Mouse (Mus musculus) urinary bladder, postnatal 25 days (tissue): ENCODE data around the gene Nudcd3.

Experiments
- DNase-seq: peaks from one replicate; pipeline ENCODE4 v3.0.0; 2022; ENCODE audit warnings: low spot score

Gene Nudcd3

DNA sequence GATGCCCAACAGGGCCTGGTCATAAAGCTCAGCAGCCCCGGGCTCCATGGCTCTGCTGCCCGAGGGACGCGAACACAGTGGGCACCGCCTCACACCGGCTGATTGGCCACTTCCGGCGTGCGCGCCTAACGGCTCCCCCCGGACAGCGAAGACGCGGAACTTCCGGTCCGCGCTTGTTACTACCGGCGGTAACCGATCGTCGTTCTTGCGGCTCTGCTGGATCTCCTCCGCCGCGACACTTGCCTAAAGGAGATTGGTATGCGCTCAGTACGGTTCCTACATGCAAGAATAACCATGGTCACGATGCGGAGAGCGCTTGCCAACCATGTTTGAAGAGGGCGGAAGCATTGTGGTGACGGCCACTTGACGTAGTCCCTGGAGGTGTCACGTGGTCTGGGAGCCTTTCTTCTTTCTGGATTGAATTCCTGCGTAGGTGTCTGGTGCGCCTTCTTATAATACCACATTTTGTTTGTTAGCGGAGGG lies at the start of gene Nudcd3:
Gene Nudcd3 (minus strand): TSS at position 329 of the 483 bp plus-strand sequence.
- peak; percentile 84 for DNase-seq

DNA sequence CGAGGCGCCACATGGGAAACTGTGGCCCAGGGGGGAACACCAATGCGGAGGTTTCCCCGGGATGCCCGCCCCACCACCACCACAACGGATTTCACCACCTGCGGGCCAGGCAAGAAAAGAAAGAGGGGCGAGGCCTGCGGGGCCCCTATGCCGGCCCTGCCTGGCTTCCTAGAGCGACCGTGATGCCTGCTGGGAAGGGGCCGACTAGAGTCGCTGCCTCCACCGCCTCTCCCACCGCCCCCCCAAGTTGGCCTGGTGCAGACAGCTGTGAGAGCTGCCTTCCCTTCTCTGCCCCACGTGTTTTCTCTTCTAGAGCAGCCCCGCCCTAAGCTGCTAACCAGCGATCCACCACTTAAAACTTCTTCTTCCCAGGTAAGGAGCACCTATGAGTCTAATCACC lies 44.5 kb upstream of the Nudcd3 start:
- DNase-seq = no peak

DNA sequence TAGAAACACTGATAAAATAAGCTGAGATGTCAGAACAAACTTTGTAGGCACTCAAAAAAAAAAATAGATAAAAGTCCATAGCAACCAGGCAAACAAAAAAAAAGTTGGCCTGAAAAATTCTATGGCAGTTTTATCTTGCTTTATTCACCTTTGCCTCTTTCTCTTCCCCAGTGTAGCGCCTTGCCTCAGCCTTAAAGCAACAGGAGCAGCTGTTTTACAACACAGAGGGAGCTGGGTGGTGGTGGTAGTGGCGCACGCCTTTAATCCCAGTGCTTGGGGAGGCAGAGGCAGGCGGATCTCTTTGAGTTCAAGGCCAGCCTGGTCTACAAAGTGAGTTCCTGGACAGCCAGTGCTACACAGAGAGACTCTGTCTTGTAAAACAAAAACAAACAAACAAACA lies 32.8 kb upstream of the Nudcd3 start:
- DNase-seq = no peak

DNA sequence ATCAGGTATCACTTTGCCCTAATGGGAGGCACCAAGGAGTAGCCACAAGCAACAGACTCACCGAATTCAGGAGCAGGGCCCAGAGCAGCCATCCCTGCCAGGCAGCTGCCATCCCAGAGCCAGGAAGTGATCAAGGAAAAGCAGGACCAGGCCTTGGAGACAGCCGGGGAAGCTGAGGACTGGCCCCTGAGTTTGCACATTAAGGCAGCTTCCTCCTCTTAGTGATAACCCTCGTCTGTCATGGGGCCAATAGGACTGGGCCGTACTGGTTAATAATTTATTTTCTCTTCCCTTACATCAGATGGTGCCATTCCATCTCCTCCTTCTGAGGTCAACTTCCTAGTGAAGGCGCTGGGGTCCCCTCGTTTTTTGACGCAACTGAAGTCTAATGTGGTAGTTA lies 29.8 kb upstream of the Nudcd3 start, which contains the start of gene Npc1l1:
Gene Npc1l1 (minus strand): TSS at position 132 of the 400 bp plus-strand sequence.
- no peak for DNase-seq

DNA sequence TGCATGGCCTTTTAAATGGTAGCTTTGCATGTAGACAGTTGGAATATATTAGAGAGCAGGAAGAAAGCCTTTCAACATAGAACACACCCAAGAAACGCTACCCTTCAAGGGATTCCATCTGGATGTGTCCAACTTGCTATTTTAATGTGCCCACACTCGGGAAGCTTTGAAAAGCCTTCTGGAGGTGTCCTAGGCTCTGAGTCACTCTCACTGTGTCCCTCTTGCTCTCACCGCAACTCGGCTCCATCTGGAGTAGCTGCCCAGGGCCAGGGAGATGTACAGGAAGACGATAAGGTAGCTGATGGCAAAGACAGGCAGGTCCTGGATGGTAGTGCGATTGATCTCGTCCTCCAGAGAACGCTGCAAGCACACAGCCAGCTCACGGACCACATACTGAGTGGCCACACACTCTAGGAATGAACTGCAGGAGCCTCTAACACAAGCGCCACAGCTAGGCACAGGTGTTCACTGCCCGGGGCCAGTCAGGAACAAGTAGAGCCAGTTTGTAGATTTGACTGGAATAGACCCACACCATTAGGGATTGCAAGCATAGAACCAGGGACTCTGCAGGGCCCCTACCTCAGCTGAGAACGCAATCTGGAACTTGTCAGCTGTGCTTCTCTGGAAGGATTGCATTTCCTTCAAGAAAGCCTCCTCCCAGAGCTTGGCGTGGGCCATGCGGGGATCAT lies 24.5 kb upstream of the Nudcd3 start:
- DNase-seq = no peak

DNA sequence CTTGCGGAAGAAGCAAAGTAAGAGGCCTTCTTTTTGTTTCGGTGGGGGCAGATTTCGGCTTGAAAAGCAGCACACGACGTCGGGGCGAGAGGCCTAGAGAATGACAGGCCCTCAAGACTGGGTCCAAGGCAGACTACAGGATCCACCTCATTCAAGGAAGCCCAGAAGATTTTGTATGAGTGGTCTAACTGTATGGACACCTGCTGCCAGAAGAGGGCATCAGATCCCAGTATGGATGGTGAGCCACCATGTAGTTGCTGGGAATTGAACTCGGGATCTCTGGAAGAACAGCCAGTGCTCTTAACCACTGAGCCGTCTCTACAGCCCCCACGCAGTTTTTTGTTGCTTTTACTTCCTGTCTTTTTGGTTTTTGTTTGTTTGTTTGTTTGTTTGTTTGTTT lies 22.0 kb upstream of the Nudcd3 start:
- no peak for DNase-seq

DNA sequence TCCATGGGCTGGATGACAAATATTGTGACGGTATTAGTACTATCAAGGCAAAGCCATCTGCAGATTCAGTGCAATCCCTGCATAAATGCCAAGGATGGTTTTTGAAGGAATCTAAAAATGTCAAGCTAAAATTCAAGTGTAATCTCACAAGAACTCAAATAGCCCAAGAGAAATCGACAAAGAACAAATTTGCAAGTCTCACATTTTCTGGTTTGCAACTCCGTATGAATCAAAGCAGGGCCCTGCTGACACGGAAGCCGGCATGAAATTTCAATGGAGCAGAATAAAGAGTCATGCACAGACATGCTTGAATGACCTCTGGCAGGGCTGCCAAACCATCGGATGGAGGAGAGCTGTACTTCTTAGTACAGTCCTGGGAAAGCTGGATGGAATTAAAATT lies 19.8 kb upstream of the Nudcd3 start:
- DNase-seq = no peak

DNA sequence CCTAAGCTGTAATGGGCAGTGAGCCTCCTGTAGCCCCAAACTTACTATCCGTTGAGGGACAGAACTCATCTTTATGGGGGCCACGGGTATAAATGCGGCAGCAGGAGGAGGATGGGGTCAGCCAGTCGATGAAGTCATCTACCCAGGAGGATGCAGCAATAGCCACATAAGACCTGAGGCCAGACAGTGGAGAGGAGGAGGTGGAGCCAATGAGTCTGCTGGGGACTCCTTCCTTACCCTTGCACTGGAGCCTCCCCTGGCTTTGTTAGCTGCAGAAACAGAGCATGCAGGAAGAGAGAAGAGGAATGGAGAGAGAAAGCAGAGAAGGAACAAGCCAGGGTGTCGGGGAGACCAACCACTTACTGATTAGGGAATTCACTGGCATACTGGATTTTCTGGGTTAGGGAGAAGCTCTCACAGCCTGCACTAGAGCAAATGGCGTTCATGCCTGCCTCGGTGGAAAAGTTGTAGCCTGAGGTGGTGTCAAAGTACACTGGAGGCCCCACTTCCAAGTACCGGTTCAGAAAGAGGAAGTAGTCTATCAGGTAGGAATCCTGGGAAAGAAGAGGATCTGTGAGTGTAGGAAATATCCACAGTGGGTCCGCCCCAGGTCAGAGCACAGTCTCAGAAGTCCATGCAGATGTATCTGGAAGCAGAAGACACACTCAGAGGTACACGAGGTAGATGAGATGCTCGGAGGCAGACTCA lies 18.1 kb upstream of the Nudcd3 start:
- no peak for DNase-seq

DNA sequence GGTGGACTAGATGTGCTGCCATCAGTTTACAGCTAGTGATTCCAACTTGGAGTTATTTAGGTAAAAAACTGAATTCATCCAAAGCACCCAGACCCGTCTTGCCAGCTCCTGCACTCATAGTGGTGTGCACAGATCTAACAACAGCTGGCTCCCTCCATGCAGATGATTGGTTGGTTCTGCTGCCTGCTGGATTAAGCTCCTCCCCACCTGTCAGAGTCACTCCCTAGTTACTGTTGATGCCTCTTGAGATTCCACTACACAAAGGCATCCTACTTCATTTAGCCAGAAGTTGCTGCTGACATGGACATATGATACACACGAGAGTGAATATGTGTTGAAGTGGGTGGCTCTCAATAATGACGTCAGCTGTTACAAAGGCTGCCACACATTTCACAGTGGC lies 16.6 kb upstream of the Nudcd3 start:
- no peak for DNase-seq

DNA sequence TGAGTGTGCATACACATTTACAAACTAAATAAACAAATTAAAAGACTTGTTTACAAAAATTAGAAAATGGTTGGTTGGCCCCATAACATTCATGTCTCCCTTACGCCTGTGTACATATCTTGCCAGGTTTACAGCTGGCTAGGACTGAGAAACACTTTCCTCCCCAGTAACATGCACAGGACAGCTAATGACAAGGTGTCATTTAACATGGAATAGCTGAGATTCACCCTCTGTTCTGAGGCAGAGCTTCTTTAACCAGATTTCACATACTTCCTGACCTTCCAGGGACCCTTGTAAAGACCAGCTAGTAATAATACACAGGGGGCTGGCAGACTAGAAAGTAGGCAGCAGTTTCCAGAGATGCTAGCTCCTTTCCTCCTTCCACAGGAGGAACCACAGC lies 7.9 kb upstream of the Nudcd3 start:
- no peak for DNase-seq

DNA sequence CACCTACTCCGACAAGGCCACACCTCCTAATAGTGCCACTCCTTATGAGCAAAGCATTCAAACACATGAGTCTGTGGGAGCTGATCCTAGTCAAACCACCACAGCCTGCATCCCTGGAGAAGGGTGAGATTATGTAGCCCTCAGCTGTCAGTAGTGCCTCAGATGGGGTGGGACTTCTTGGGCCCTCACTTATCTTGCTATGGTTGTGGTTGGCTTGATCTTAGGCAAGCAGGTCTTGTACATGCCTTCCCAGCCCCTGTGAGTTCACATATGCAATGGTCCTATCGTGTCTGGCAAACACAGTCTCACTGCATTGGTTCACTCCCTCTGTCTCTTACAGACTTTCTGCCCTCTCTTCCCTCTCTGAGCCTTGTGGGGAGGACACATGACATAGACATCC lies 6.9 kb upstream of the Nudcd3 start:
- DNase-seq = no peak

DNA sequence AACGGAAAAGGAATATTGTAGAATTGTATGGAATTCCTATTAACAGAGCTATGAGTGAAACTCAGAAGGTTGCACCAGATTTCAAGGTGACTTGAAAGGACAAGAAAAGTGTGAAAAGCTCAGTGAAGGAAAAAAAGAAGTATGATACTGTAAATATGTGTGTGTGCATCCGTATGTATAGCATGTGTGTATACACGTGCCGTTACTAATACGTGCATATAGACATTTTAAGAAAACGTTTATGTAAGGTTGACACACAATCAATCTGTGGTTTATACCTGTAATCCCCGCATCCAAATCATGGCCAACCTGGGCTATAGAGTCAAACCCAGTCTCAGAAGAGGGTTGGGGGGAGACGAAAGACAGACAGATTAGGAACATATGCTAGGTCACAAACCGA lies 355 bp upstream of the Nudcd3 start:
- DNase-seq = no peak

DNA sequence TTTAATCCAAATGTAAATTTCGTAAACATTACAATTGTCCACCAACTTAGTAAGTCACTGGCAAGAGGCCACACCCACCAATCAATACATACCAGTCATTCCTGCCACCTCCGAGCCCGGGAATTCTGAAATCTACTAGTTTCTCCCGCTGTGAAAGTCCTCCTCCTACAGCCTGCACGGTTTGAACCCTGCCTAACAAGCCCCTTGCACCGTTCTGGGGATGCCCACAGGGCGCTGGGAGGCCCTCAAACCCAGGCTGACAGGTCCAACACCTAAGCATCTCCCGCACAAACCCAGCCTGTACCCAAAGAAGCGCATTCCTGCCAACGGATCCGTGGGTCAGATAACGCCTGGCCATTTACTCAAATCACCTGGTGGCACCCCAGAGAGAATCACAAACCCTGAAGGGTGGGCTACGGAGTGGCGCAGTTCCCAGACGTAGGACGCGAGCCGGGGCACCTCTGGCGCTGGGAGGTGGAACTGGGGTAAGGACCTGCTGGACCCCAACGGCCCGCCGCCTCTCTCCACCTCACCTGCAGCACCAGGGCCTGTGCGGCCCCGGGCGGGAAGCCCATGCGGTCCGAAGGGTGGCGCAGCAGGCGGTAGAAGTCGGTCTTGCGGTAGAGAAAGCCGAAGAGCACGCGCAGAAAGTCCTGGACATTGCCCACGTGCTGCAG lies 667 bp downstream of the Nudcd3 start, which contains the start of gene A730071L15Rik:
Gene A730071L15Rik (plus strand): TSS at position 620 of the 677 bp plus-strand sequence.
- no peak for DNase-seq

DNA sequence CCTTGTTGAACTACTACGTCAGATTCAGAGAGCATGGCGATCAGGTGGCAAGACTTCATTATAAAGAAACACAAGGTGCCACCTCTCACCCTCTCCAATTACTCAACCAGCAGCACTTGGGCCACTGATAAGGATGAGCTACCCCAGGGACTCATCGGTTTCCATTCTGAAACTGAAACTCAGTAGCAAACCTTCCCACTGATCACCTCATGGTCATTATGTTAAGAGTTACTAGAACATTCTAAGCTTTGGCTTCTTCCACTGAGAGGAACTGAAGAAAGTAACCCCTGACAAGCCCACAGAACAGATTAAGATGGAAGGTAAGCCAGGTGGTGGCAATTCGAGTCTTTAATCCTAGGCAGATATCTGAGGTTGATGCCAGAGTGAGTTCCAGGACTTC lies 1.8 kb downstream of the Nudcd3 start:
- DNase-seq = no peak

DNA sequence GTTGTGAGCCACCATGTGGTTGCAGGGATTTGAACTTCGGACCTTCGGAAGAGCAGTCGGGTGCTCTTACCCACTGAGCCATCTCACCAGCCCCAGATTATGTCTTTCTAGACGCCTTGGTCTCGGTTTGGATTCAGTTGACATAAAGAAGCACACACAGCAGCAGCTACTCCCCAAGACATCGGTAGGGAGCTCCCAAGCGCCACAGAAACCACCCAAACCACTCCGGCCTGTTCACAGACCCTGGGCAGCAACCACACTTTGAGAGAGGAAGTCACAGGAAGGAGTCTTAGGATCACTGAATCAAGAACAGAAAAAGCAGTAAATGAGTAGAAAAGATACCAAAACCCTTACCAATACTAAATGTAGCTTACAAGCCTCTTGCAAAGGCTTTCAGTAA lies 3.4 kb downstream of the Nudcd3 start:
- DNase-seq = no peak

DNA sequence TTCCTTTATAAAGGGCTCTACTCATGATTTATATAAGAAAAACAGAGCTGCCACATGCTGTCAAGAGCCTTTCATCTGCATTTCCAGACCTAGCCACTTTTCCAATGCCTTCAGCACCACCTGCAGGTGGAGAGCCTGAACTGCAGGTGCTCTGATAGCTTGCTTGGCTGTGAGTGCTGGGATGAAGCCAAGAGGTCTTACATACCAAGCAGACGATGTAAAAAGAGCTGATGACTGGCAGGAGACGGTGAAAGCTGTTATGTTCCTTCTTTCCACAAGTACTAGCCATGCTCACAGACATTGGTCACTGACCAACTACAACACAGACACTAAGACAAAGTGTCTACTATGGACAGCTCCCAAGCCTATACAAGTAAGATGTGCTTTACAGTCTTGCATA lies 12.3 kb downstream of the Nudcd3 start:
- peak; percentile 79 for DNase-seq

DNA sequence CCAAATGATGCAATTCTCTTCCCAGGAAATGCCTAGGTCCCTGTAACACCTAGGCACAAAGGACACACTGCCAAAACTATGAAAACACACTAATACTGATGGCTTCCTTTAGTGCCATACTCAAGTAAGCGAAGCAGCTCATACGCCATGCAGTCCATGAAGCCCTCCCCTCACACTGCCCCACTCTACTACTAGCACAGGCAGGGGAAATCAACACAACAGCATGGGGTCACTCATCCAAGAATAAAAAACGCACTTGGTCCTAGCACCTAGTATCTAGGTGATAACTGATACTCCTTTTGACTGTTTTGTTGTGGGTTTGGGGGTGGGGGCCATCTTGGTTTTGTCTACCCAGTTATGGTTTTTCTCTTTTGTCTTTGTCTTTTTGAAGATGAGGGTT lies 12.8 kb downstream of the Nudcd3 start:
- no peak for DNase-seq

DNA sequence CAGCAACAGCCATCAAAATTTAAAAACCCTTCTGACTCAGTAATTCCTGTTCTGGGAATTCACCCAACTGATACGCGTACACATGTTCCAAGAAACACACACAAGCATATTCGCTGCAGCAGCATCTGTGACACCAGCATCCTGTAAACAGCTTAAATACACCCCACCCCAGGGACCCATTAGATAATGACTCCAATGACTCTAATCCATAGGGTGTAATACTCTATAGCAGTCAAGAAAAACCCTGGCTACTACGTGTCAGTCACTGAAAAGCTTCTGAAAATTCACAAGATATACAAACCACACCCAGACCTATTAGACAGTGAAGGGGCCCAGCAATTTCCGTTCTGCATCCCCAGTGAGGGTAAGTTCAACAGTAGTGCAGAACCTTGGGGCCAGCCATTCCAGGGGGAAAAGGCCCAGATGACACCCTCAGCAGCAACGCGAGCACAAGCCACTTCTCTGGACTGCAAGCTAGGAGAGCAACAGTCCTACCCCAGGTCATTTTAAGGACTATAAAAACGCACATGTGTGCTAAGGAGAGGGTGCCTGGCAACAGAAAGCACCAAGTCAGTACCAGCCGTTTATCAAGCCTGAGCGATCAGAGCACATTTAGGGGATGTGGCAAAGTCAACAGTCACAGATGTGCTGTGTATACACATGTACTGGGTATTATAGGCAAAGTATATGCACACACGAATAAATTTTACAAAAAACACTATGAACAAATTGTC lies 15.8 kb downstream of the Nudcd3 start:
- DNase-seq = no peak

DNA sequence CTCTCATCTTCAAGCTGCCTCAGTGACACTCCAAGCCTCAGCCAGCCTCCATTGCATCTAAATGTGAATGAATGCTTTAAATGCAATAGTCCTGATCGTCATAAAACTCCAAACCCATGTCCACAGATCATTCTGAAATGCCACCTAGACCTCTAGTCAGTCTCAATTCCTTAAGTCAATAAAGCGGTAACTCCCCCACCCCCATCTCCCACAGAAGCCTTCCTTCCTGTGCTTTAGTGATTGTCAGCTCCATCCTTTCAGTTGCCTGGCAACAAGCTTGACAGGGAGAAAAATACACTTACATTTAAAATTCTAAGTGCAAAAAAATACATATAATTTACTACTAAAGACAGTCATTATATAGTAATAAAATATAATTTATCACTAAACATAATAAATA lies 17.0 kb downstream of the Nudcd3 start:
- no peak for DNase-seq

DNA sequence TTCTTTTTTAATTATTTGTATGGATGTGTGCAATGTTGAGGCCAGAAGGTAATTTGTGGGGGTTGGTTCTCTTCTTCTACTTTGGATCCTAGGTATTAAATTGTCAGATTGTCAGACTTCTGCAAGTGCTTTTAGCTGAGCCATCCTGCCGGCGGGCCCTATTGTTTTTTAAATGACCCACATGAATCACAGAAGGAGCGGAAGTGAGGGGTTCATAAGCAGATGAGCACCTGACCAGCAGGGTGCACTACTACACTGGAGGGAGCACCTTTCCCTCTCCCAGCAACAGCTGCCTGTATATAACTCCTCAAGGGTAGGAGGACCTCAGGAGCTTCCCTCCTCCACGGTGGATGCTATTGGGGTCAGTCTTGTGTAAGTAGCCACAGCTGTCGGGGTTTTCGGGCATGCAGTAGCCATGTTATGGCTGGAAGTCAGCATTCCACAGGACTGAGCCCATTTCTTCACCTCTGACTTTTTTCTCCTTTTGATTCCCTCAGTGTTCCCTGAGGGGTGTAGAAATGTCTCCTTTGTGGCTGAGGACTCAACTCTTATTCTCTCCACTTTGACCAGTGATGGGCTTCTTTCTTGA lies 19.3 kb downstream of the Nudcd3 start:
- no peak for DNase-seq

DNA sequence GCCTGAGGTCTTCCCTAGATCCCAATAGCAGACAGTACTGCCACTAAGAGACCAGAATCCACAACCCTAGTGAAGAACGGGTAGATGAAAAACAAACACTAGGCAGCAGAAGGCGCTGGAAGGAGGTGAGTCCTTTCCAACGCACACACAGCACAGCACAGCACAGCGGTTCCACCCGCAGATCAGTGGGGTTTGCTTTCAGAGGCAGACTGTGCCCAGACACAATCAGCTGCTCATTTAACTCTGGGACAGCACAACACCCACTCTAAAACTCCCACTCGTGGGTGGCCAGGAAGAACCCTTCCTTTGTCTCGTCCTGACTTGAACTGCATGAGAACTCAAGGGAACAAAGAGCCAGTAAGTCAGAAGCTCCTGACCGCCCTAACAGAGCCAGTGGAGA lies 21.0 kb downstream of the Nudcd3 start:
- no peak for DNase-seq

DNA sequence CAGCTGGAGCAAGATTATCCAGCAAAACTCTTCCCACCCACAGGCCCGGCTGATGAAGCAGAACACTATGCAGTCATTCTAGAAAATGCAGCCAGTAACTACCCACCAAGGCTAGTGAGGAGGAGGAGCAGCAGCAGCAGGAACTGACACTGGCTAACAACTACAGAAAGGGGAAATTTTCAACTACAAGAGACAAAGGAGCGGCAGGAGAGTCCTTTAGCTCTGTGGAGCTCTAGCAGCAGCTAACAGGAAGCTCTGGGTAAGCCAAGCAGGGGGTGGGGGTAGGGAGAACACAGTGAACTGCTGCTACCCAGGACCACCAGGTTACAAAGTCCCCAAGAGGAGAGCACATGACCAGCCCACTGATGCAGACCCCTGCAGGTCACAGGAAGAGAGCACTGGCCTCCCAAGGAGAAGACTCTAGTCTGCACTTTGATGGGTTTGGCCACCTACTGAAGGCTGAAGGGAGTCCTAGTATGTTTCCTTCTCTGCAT lies 21.5 kb downstream of the Nudcd3 start:
- DNase-seq = no peak
